Mouse (Mus musculus) liver, embryonic 14.5 days (tissue): ENCODE data around the gene Amd1. TPM values are rescaled to one million over a fixed set of nuclear protein-coding genes. Genes with fewer than 3 reads are reported as not detected.

ENCODE experiments used
- ATAC-seq: fragments of 200-750 bp; cut with Nextera tagmentation; 2 replicates; pipeline ENCODE4 v1.8.0; 2017; ENCODE audit warnings: moderate number of reproducible peaks, mild to moderate bottlenecking, moderate library complexity; ENCODE audit not compliant: insufficient read depth
- DNase-seq, 3 experiments: peaks; one replicate each; pipeline ENCODE4 v3.0.0-alpha.2; 2012 to 2013; ENCODE audit warnings: low read depth in 3 of 3, low spot score in 3 of 3
- H3K27ac ChIP-seq: fragments of 300-500 bp; sonication (generic); 2 replicates; pipeline ENCODE4 v1.5.1; 2014; ENCODE audit warnings: moderate library complexity, mild to moderate bottlenecking, control low read depth, inconsistent platforms
- H3K27me3 ChIP-seq: fragments of 300-500 bp; sonication (generic); 2 replicates; pipeline ENCODE4 v1.6.1; 2014; ENCODE audit warnings: mild to moderate bottlenecking, low read length, moderate library complexity; ENCODE audit not compliant: control insufficient read depth, insufficient read depth
- H3K36me3 ChIP-seq: fragments of 300-500 bp; sonication (generic); replicated peaks from 2 replicates; pipeline ENCODE4 v1.6.1; 2014; ENCODE audit warnings: low read depth; ENCODE audit not compliant: control insufficient read depth, insufficient read depth
- H3K4me1 ChIP-seq, 2 experiments: fragments of 200-500 bp in 1 of 2; fragments of 300-500 bp in 1 of 2; sonication (generic) in 1 of 2; replicated peaks; 2 replicates each; pipeline ENCODE4 v1.6.1; 2012 to 2014; ENCODE audit warnings: antibody characterized with exemption in 1 of 2, inconsistent platforms in 1 of 2, low read length in 1 of 2; ENCODE audit not compliant: control insufficient read depth in 2 of 2, insufficient read depth in 2 of 2
- H3K4me2 ChIP-seq: fragments of 300-500 bp; sonication (generic); 2 replicates; pipeline ENCODE4 v1.6.1; 2014; ENCODE audit warnings: low read depth, mild to moderate bottlenecking, control low read depth, moderate library complexity
- H3K4me3 ChIP-seq, 2 experiments: fragments of 200-500 bp in 1 of 2; fragments of 300-500 bp in 1 of 2; sonication (generic) in 1 of 2; 2 replicates each; pipeline ENCODE4 v1.5.1; 2012 to 2014; ENCODE audit warnings: low read depth in 2 of 2, low read length in 2 of 2, mild to moderate bottlenecking in 2 of 2, control low read depth in 1 of 2, inconsistent platforms in 1 of 2, moderate library complexity in 1 of 2; ENCODE audit not compliant: insufficient read depth in 1 of 2
- H3K9ac ChIP-seq: fragments of 300-500 bp; sonication (generic); replicated peaks from 2 replicates; pipeline ENCODE4 v1.6.1; 2014; ENCODE audit warnings: mild to moderate bottlenecking, control low read depth, moderate library complexity
- H3K9me3 ChIP-seq: fragments of 300-500 bp; sonication (generic); 2 replicates; pipeline ENCODE4 v1.6.1; 2016; ENCODE audit warnings: low read length, mixed read lengths; ENCODE audit not compliant: control insufficient read depth
- CTCF ChIP-seq: IDR thresholded peaks from 2 replicates; pipeline ENCODE4 v1.5.1; 2016; ENCODE audit warnings: antibody characterized with exemption, low read depth, control low read depth
- EP300 ChIP-seq: IDR thresholded peaks from 2 replicates; pipeline ENCODE4 v1.6.1; 2016; ENCODE audit warnings: antibody characterized with exemption, low read depth
- WGBS: fragments of 180-500 bp; shearing (Covaris S2); extraction: QIAGEN DNeasy Blood & Tissue Kit; methylation state at CpG from one replicate; pipeline ENCODE4 v1.1.7; 2014; ENCODE audit not compliant: insufficient replicate concordance; 5-methylcytosine and 5-hydroxymethylcytosine counted together
- polyA plus RNA-seq, 2 experiments: library from polyadenylated mRNA; depleted of rRNA in 1 of 2; stranded (reverse) in 1 of 2; unstranded in 1 of 2; fragments of >200 nt; fragmentation: Nextera tagmentation in 1 of 2; extraction: Ambion mirVana in 1 of 2; gene quantifications; 2 replicates each; pipeline versions ENCODE4 v1.2.1 to v1.2.3; 2012 to 2014

The Amd1 gene
- polyA plus RNA-seq, 2 experiments: 48.1 to 56.4 TPM

DNA sequence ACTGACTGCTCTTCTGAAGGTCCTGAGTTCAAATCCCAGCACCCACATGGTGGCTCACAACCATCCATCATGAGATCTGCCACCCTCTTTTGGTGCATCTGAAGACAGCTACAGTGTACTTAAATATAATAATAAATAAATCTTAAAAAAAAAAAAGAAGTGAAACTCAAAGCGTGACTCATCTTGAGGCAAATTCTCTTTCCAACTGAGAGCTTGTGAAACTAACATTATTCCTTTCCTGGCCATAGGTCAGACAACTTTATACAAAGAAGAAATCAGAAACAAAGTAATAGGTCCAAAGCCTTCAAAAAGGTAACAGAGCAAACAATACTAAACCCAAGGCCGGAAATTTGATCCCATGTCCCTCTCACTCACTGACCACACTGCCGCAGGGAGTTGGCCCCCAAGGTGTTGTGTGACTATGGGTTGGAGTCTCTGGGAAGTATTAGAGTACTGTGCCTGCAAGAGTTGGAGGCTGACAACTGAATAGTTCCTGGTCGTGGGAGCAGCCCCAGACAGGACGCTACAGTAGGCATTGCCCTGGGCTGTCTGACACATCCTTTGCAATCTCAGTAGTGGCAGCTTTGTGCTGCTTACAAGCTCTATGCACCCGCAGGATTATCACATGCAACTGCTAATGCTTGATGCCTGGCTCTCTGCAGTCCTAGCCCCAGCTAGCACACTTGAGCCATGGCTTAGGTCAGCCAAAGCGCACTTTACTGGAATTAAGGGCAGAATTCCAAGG, 15.0 kb upstream of the Amd1 start:
- H3K27me3 ChIP-seq: no peaks in the 10 kb centered on the region
- H3K27ac ChIP-seq: no peak overlapping the region
- DNase-seq (no peak), ATAC-seq (no peak)
- H3K4me2 ChIP-seq: no peak overlapping the region
- no peaks in the 10 kb centered on the region for H3K36me3 ChIP-seq
- no peaks in the 10 kb centered on the region; a peak in 1 of 4 replicates for H3K4me1 ChIP-seq
- TF ChIP-seq EP300 (no peak), CTCF (no peak)
- no peak overlapping the region for H3K9ac ChIP-seq
- 57% methylated on average over 7 of the region's 7 CpGs for WGBS
- no peaks in the 10 kb centered on the region for H3K9me3 ChIP-seq
- H3K4me3 ChIP-seq: no peak overlapping the region

DNA sequence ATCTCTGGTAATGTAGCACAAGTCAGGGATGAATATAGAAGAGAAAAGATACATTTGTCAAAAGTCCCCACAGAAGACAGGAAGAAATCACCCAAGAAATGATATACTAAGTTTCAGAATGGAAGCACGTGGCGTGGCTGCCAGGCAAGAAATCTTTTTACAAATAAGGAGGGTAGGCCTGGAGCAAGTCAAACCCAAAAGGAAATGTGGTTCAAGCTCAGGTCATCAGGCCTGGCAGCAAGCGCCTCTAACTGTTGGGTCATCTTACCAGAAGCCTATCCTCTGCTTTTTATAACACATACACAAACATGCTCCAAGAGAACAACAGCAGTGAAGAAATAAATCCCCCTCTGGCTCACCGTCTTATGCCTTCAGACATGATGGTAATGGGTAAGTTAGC, 10.8 kb upstream of the Amd1 start:
- ATAC-seq (no peak), DNase-seq (no peak)
- H3K9me3 ChIP-seq: no peaks in the 10 kb centered on the region
- H3K27ac ChIP-seq: no peak overlapping the region
- no peak for TF ChIP-seq CTCF
- TF ChIP-seq EP300: no peak
- H3K9ac ChIP-seq: no peak overlapping the region
- peaks cover 11 to 12% of the 10 kb centered on the region in 2 experiments for H3K4me1 ChIP-seq
- no peaks in the 10 kb centered on the region for H3K27me3 ChIP-seq
- H3K4me2 ChIP-seq: no peak overlapping the region
- no peak overlapping the region for H3K4me3 ChIP-seq
- 67% methylated on average over 4 of the region's 4 CpGs for WGBS
- no peaks in the 10 kb centered on the region for H3K36me3 ChIP-seq

DNA sequence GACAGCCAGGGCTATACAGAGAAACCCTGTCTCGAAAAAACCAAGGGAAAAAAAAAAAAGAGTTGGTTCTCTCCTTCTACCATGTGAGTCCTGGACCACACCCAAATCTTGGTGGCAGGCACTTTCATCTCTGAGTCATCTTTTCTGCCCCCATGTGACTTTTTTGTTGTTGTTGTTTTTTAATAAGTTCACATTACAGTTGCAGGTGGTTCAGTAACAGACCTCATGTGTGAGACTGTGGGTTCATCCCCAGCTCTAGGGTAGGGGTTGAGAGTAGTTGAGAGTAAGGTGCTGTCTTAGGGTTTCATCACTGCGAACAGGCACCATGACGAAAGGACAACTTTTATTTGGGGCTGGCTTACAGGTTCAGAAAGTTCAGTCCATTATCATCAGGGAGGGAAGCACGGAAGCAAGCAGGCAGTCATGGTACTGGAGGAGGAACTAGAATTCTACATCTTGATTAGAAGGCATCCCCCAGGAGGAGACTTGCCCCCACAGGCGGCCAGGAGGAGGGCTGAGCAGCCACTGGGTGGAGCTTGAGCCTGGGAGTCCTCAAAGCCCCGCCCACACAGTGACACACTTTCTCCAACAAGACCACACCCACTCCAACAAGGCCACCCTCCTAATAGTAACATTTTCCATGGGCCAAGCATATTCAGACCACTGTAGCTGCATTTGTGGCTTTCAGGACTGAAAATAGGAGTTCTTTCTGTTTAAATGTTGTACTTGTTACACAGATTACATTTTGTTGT, 8.1 kb upstream of the Amd1 start:
- H3K4me3 ChIP-seq: peak overlapping the region; percentile 17 to 38
- H3K9me3 ChIP-seq: peaks cover 5% of the 10 kb centered on the region
- ATAC-seq (peak; percentile 92), DNase-seq (peak; percentile 77 to 85 (median 78))
- TF ChIP-seq CTCF (peak; percentile 40; the same call in 1 of the 2 replicates), EP300 (no peak)
- peak overlapping the region; percentile 66 for H3K27ac ChIP-seq
- H3K4me1 ChIP-seq: peaks cover 11 to 12% of the 10 kb centered on the region in 2 experiments
- peak overlapping the region; percentile 66 for H3K4me2 ChIP-seq
- peak overlapping the region; percentile 27; the same call in 1 of the 2 replicates for H3K9ac ChIP-seq
- 25% methylated on average over 6 of the region's 6 CpGs for WGBS
- H3K27me3 ChIP-seq: no peaks in the 10 kb centered on the region
- no peaks in the 10 kb centered on the region for H3K36me3 ChIP-seq

GRCm38 (mm10) chr10:40307826-40308583, 6.0 kb upstream of the Amd1 start:
- Histone ChIP-seq H3K4me3 (no peak overlapping the region), H3K9ac (no peak overlapping the region), H3K36me3 (no peaks in the 10 kb centered on the region), H3K4me2 (no peak overlapping the region), H3K9me3 (peaks cover 5% of the 10 kb centered on the region), H3K27me3 (no peaks in the 10 kb centered on the region), H3K27ac (no peak overlapping the region), H3K4me1 (peaks cover 11 to 12% of the 10 kb centered on the region in 2 experiments)
- 65% methylated on average over 4 of the region's 4 CpGs for WGBS
- no peak for ATAC-seq
- no peak for DNase-seq
- no peak for TF ChIP-seq CTCF
- TF ChIP-seq EP300: no peak

GRCm38 (mm10) chr10:40305989-40306388, 4.0 kb upstream of the Amd1 start:
- no peak for TF ChIP-seq EP300
- TF ChIP-seq CTCF: peak; percentile 52
- Histone ChIP-seq H3K36me3 (no peaks in the 10 kb centered on the region), H3K9ac (no peak overlapping the region), H3K9me3 (peaks cover 5% of the 10 kb centered on the region), H3K4me1 (peaks cover 11 to 12% of the 10 kb centered on the region in 2 experiments), H3K27me3 (no peaks in the 10 kb centered on the region), H3K27ac (no peak overlapping the region), H3K4me3 (no peak overlapping the region), H3K4me2 (no peak overlapping the region)
- WGBS: 64% methylated on average over 1 of the region's 1 CpGs
- DNase-seq: no peak
- no peak for ATAC-seq
